Mouse (Mus musculus) CH12.LX (cell line): ENCODE data around the gene Sestd1. TPM values are rescaled to one million over a fixed set of nuclear protein-coding genes. Genes with fewer than 3 reads are reported as not detected.

ENCODE experiments used
- DNase-seq: peaks from one replicate; pipeline ENCODE4 v3.0.0-alpha.2; 2013; ENCODE audit errors: extremely low read depth
- H3K27ac ChIP-seq: 2 replicates; pipeline ENCODE4 v1.5.1; 2012; ENCODE audit warnings: low read depth, mild to moderate bottlenecking, control low read depth, moderate library complexity; ENCODE audit not compliant: insufficient read depth
- H3K27me3 ChIP-seq: replicated peaks from 2 replicates; pipeline ENCODE3; 2012; ENCODE audit warnings: inconsistent platforms
- H3K36me3 ChIP-seq, 2 experiments: replicated peaks in 1 of 2; 2 replicates each; pipeline versions ENCODE3 to v1.6.1; 2012; ENCODE audit warnings: inconsistent platforms in 1 of 2, low read length in 1 of 2, mild to moderate bottlenecking in 1 of 2, mixed read lengths in 1 of 2, moderate library complexity in 1 of 2; ENCODE audit not compliant: control insufficient read depth in 1 of 2, insufficient read depth in 1 of 2
- H3K4me1 ChIP-seq, 2 experiments: 2 replicates each; pipeline ENCODE4 v1.6.1; 2012; ENCODE audit warnings: inconsistent platforms in 1 of 2, moderate library complexity in 1 of 2; ENCODE audit not compliant: insufficient read depth in 2 of 2, control insufficient read depth in 1 of 2
- H3K4me2 ChIP-seq: 2 replicates; pipeline ENCODE4 v1.6.1; 2012; ENCODE audit warnings: low read depth, mild to moderate bottlenecking, control low read depth; ENCODE audit not compliant: poor library complexity, insufficient read depth, severe bottlenecking
- H3K4me3 ChIP-seq, 3 experiments: fragments of 150-350 bp in 1 of 3; sonication (generic) in 1 of 3; replicated peaks in 1 of 3; 2 replicates each; pipeline versions ENCODE3 to v1.5.1; 2011 to 2012; ENCODE audit warnings: low read depth in 2 of 3, low read length in 2 of 3, mild to moderate bottlenecking in 2 of 3, moderate library complexity in 2 of 3, control low read depth in 1 of 3, improper control_type of control experiment in 1 of 3, inconsistent platforms in 1 of 3, mixed read lengths in 1 of 3; ENCODE audit not compliant: poor library complexity in 1 of 3
- H3K79me2 ChIP-seq: replicated peaks from 2 replicates; pipeline ENCODE4 v1.6.1; 2012; ENCODE audit warnings: mild to moderate bottlenecking, moderate library complexity; ENCODE audit not compliant: control insufficient read depth, poor library complexity, insufficient read depth, severe bottlenecking; ENCODE audit errors: extremely low read depth
- H3K9ac ChIP-seq: 2 replicates; pipeline ENCODE4 v1.6.1; 2012; ENCODE audit warnings: low read depth, mild to moderate bottlenecking, control low read depth, moderate library complexity; ENCODE audit not compliant: insufficient read depth
- H3K9me3 ChIP-seq: replicated peaks from 2 replicates; pipeline ENCODE3; 2012; ENCODE audit warnings: low read length, inconsistent platforms, mixed read lengths
- CTCF ChIP-seq, 2 experiments: IDR thresholded peaks in 1 of 2; conservative IDR thresholded peaks in 1 of 2; 2 replicates each; pipeline ENCODE4 v1.5.1; 2011 to 2012; ENCODE audit warnings: low read depth in 2 of 2, low read length in 2 of 2, improper control_type of control experiment in 1 of 2, inconsistent platforms in 1 of 2, mild to moderate bottlenecking in 1 of 2, moderate library complexity in 1 of 2
- E2F4 ChIP-seq: IDR thresholded peaks from 2 replicates; pipeline ENCODE4 v1.6.1; 2011; ENCODE audit warnings: low read depth, low read length, improper control_type of control experiment; ENCODE audit not compliant: insufficient replicate concordance
- ELF1 ChIP-seq: IDR thresholded peaks from 2 replicates; pipeline ENCODE4 v1.6.1; 2014; ENCODE audit warnings: low read depth, mild to moderate bottlenecking, inconsistent platforms, low read length, improper control_type of control experiment
- ETS1 ChIP-seq: conservative IDR thresholded peaks from 2 replicates; pipeline ENCODE4 v1.6.1; 2012; ENCODE audit warnings: low read depth, mild to moderate bottlenecking, inconsistent platforms, low read length, improper control_type of control experiment, moderate library complexity
- GABPA ChIP-seq: IDR thresholded peaks from 2 replicates; pipeline ENCODE4 v1.6.1; 2012; ENCODE audit warnings: low read depth, low read length, improper control_type of control experiment, inconsistent platforms; ENCODE audit not compliant: insufficient replicate concordance
- JUN ChIP-seq: IDR thresholded peaks from 2 replicates; pipeline ENCODE4 v1.6.1; 2011; ENCODE audit warnings: low read depth, mild to moderate bottlenecking, low read length, improper control_type of control experiment, moderate library complexity; ENCODE audit not compliant: insufficient read depth
- JUND ChIP-seq: conservative IDR thresholded peaks from 2 replicates; pipeline ENCODE4 v1.6.1; 2011; ENCODE audit warnings: low read depth, low read length, improper control_type of control experiment
- KAT2A ChIP-seq: IDR thresholded peaks from 2 replicates; pipeline ENCODE4 v1.6.1; 2012; ENCODE audit warnings: low read length, improper control_type of control experiment, inconsistent platforms; ENCODE audit not compliant: insufficient replicate concordance
- MAFK ChIP-seq: IDR thresholded peaks from 2 replicates; pipeline ENCODE4 v1.6.1; 2011; ENCODE audit warnings: low read length, improper control_type of control experiment; ENCODE audit not compliant: insufficient replicate concordance
- MAX ChIP-seq: IDR thresholded peaks from 2 replicates; pipeline ENCODE4 v1.6.1; 2011; ENCODE audit warnings: low read length, improper control_type of control experiment
- MAZ ChIP-seq: IDR thresholded peaks from 2 replicates; pipeline ENCODE4 v1.6.1; 2012; ENCODE audit warnings: low read depth, mild to moderate bottlenecking, inconsistent platforms, low read length, improper control_type of control experiment, moderate library complexity
- MEF2A ChIP-seq: IDR thresholded peaks from 2 replicates; pipeline ENCODE4 v1.6.1; 2014; ENCODE audit warnings: low read depth, mild to moderate bottlenecking, inconsistent platforms, low read length, improper control_type of control experiment, borderline replicate concordance
- NRF1 ChIP-seq: IDR thresholded peaks from 2 replicates; pipeline ENCODE4 v1.6.1; 2014; ENCODE audit warnings: low read depth, mild to moderate bottlenecking, inconsistent platforms, low read length, improper control_type of control experiment, moderate library complexity
- PAX5 ChIP-seq: IDR thresholded peaks from 2 replicates; pipeline ENCODE4 v1.6.1; 2012; ENCODE audit warnings: low read length, inconsistent platforms, mixed read lengths
- POLR2A ChIP-seq: IDR thresholded peaks from 2 replicates; pipeline ENCODE4 v1.6.1; 2011; ENCODE audit warnings: low read depth, mild to moderate bottlenecking, improper control_type of control experiment, low read length
- RAD21 ChIP-seq: IDR thresholded peaks from 2 replicates; pipeline ENCODE4 v1.6.1; 2011; ENCODE audit warnings: low read depth, mild to moderate bottlenecking, low read length, improper control_type of control experiment, moderate library complexity
- RCOR1 ChIP-seq: conservative IDR thresholded peaks from 2 replicates; pipeline ENCODE4 v1.6.1; 2012; ENCODE audit warnings: low read depth, mild to moderate bottlenecking, inconsistent platforms, low read length, improper control_type of control experiment
- SMC3 ChIP-seq: IDR thresholded peaks from 2 replicates; pipeline ENCODE4 v1.6.1; 2011; ENCODE audit warnings: low read depth, low read length, improper control_type of control experiment
- TBP ChIP-seq: conservative IDR thresholded peaks from 2 replicates; pipeline ENCODE4 v1.6.1; 2011; ENCODE audit warnings: low read depth, low read length, improper control_type of control experiment
- TCF12 ChIP-seq: IDR thresholded peaks from 2 replicates; pipeline ENCODE4 v1.6.1; 2014; ENCODE audit warnings: low read depth, mild to moderate bottlenecking, inconsistent platforms, low read length, improper control_type of control experiment
- UBTF ChIP-seq: IDR thresholded peaks from 2 replicates; pipeline ENCODE4 v1.6.1; 2012; ENCODE audit warnings: low read depth, mild to moderate bottlenecking, inconsistent platforms, low read length, improper control_type of control experiment, moderate library complexity
- USF1 ChIP-seq: IDR thresholded peaks from 2 replicates; pipeline ENCODE4 v1.6.1; 2014; ENCODE audit warnings: low read depth, mild to moderate bottlenecking, inconsistent platforms, low read length, improper control_type of control experiment
- USF2 ChIP-seq: conservative IDR thresholded peaks from 2 replicates; pipeline ENCODE4 v1.6.1; 2011; ENCODE audit warnings: low read depth, low read length, improper control_type of control experiment
- ZKSCAN1 ChIP-seq: IDR thresholded peaks from 2 replicates; pipeline ENCODE4 v1.6.1; 2012; ENCODE audit warnings: low read depth, inconsistent platforms, low read length, improper control_type of control experiment, borderline replicate concordance
- ZNF384 ChIP-seq: IDR thresholded peaks from 2 replicates; pipeline ENCODE4 v1.6.1; 2012; ENCODE audit warnings: low read depth, low read length, improper control_type of control experiment, inconsistent platforms
- dilution Hi-C: fragments of 300-500 bp; cut with MboI; formaldehyde crosslinking; loops from 2 replicates; pipeline ENCODE4 v1.14.3; 2020; ENCODE audit warnings: low sequenced_read_pairs; ENCODE audit not compliant: extremely low pct_unique_long_range_greater_than_20kb, extremely low pct_ligation_motif_present
- in situ Hi-C: fragments of 300-500 bp; cut with MboI; formaldehyde crosslinking; loops from 3 replicates; pipeline ENCODE4 v1.14.3; 2019; ENCODE audit warnings: low sequenced_read_pairs, low pct_ligation_motif_present, low pct_unique_long_range_greater_than_20kb, mixed read lengths
- polyA plus RNA-seq: library from polyadenylated mRNA; unstranded; fragments of >175 nt; gene quantifications from 2 replicates; pipeline ENCODE4 v1.2.1, GENCODE M21; 2012; ENCODE audit warnings: low read depth; ENCODE audit not compliant: insufficient read length
- total RNA-seq, 2 experiments: library from RNA; depleted of rRNA; stranded (reverse); fragments of 300-350 nt in 1 of 2; fragments of >200 nt in 1 of 2; gene quantifications; 2 replicates each; pipeline ENCODE4 v1.2.3; 2012 to 2014

Sestd1 gene
- total and polyA plus RNA-seq, 3 experiments = not detected

- Histone ChIP-seq H3K9me3 (peaks cover 52% of the 10 kb centered on the region), H3K27ac (no peak overlapping the region), H3K36me3 (no peaks in the 10 kb centered on the region), H3K9ac (no peak overlapping the region), H3K4me2 (no peak overlapping the region), H3K79me2 (no peaks in the 10 kb centered on the region), H3K4me1 (no peaks in the 10 kb centered on the region), H3K4me3 (no peak overlapping the region), H3K27me3 (no peaks in the 10 kb centered on the region)
- TF ChIP-seq ZNF384 (no peak), USF2 (no peak), ETS1 (no peak), CTCF (conservative IDR thresholded peaks at IDR 0.05 in 1 of 2, IDR thresholded peaks at IDR 0.05 in 1 of 2; ENCODE audit: low read depth in 2 of 2, low read length in 2 of 2) (no peak), JUND (no peak), KAT2A (no peak), UBTF (no peak)
- no peak for DNase-seq
- in situ Hi-C loops (no loop called here), dilution Hi-C loops (no loop called here)
Measured at GRCm38 (mm10) chr2:77177472-77177871, 102.9 kb downstream of the Sestd1 start.

GRCm38 (mm10) chr2:77176413-77176812 lies 104.0 kb downstream of the Sestd1 start:
- DNase-seq = no peak
- Histone ChIP-seq H3K4me2 (no peak overlapping the region), H3K9ac (no peak overlapping the region), H3K9me3 (peaks cover 56% of the 10 kb centered on the region), H3K4me1 (no peaks in the 10 kb centered on the region), H3K36me3 (no peaks in the 10 kb centered on the region), H3K79me2 (no peaks in the 10 kb centered on the region), H3K27me3 (no peaks in the 10 kb centered on the region), H3K4me3 (no peak overlapping the region), H3K27ac (no peak overlapping the region)
- in situ Hi-C loops = no loop called here
- dilution Hi-C loops = no loop called here
- TF ChIP-seq PAX5 (no peak), SMC3 (no peak), MAZ (no peak), TBP (no peak), POLR2A (no peak), CTCF (conservative IDR thresholded peaks at IDR 0.05 in 1 of 2, IDR thresholded peaks at IDR 0.05 in 1 of 2; ENCODE audit: low read depth in 2 of 2, low read length in 2 of 2) (no peak), ETS1 (no peak), KAT2A (no peak), MEF2A (no peak), MAX (no peak), TCF12 (no peak), USF1 (no peak)

- H3K36me3 ChIP-seq = no peaks in the 10 kb centered on the region
- TF ChIP-seq GABPA (no peak), JUN (no peak), TCF12 (no peak), RAD21 (no peak), MAFK (no peak), NRF1 (no peak), RCOR1 (no peak), CTCF (conservative IDR thresholded peaks at IDR 0.05 in 1 of 2, IDR thresholded peaks at IDR 0.05 in 1 of 2; ENCODE audit: low read depth in 2 of 2, low read length in 2 of 2) (no peak), E2F4 (no peak), TBP (no peak), ZKSCAN1 (no peak), ELF1 (no peak)
- H3K27me3 ChIP-seq = no peaks in the 10 kb centered on the region
- H3K4me3 ChIP-seq = no peak overlapping the region
- in situ Hi-C loops = no loop called here
- no peaks in the 10 kb centered on the region for H3K4me1 ChIP-seq
- no peak overlapping the region for H3K9ac ChIP-seq
- dilution Hi-C loops = no loop called here
- no peak for DNase-seq
- H3K9me3 ChIP-seq = peaks cover 53% of the 10 kb centered on the region
- no peak overlapping the region for H3K4me2 ChIP-seq
- H3K27ac ChIP-seq = no peak overlapping the region
- no peaks in the 10 kb centered on the region for H3K79me2 ChIP-seq
Measured at GRCm38 (mm10) chr2:77175411-77175810, 105.0 kb downstream of the Sestd1 start.
